Mouse (Mus musculus) megakaryocyte progenitor cell, adult 5-6 weeks (primary cell): ENCODE results near the gene Asap2. TPM values are rescaled to one million over a fixed set of nuclear protein-coding genes. Genes with fewer than 3 reads are reported as not detected.
"Not testable (repeated sequence)": the region's sequence is repeated elsewhere in the genome, so short reads cannot be mapped to it uniquely, and the experiment has no call there.

ENCODE experiments used
- ATAC-seq: replicated peaks from 2 replicates; pipeline ENCODE4 v1.8.0; 2016; ENCODE audit warnings: mild to moderate bottlenecking, moderate TSS enrichment, inconsistent platforms; ENCODE audit not compliant: poor library complexity
- total RNA-seq, 2 experiments: library from RNA; stranded (forward) in 1 of 2; stranded (reverse) in 1 of 2; fragments of 157-497, 149-512 nt in 1 of 2; fragments of 200-1000 nt in 1 of 2; gene quantifications; 2 replicates each; pipeline versions ENCODE4 v1.2.3 to v1.2.4; 2015 to 2017

The Asap2 gene
- total RNA-seq (2015) (4.0 and 4.3 TPM in 2 replicates), total RNA-seq (2017) (2.4 and 3.0 TPM in 2 replicates)

DNA sequence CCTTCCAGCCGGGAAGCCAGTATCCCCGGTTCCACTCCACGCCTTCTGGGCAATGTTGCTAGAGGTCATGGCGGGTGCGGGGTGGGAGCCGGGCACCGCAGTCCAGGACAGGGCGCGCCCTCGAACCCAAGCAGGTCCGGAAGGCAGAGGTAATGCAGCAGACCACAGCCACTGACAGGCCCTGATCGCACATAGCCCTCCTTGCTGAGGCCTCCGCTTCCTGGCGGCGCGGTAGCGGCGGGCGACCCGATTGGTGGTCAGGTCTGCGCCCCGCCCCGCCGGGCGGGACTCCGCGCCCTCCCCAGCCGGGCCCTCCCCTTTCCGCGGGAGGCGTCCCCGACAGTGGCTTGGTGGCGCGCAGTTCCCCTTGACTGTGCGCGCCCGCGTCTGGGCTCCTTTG lies at the start of gene Asap2:
Gene Asap2, plus strand, starts transcription at position 328 of the 400 bp plus-strand sequence.
- not testable (repeated sequence) for ATAC-seq

DNA sequence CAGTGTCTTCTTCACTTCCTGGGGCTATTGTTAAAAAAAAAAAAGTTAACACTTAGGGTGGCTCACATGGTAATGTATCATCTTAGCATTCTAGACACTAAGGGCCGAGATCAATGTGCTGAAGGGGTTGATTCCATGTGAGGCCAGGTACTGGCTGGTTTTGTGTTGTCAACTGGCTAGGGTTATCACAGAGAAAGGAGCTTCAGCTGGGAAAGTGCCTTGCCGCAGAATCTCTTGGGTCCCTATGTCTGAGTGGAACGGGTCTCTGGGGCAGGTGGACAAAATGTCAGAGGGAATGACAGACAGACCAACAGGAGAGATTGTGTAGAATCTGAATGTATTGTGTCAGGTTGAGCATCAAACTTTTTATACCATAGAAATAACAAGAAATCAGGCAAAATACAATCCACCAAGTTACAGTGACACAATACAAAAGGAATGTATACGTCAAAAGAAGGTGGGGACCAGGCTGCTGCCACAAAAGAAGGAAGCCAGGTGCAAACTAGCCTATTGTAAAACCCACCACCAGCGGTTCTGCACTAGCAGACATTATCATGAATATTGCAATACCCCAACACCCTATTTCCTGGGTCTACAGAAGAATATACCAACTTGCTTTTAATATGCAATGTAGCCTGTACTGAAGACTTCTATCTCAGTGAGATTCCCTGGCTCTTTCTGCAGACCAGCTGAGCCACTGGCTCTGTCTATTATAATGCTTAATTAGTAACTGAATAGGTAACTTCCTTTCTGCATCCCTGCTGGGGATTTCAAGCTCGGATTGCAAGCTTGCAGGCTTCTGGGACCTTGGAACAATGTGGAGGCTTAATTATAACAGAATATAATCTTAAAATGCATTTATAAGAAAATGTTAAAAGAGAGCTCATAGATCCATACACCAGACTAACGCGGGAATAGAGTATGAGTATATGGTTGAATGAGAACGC lies 42.9 kb upstream of the Asap2 start:
- not testable (repeated sequence) for ATAC-seq

DNA sequence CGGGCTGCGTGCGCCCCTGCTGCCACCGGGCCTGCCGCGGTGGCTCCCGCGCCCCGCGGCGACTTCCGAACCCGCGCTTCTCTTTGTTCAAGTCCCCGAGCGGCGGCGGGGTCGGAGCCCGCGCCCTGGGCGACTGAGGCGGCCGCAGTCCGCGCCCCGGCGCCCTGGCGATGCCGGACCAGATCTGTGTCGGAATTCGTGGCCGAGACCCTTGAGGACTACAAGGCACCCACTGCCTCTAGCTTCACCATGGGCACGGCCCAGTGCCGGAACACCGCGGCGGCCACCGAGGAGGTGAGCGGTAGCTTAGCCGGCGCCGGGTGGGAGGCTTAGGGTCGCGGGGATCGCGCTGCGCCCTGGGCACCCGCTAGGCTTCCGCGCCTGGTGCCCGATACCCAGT lies 320 bp downstream of the Asap2 start:
- ATAC-seq: not testable (repeated sequence)

DNA sequence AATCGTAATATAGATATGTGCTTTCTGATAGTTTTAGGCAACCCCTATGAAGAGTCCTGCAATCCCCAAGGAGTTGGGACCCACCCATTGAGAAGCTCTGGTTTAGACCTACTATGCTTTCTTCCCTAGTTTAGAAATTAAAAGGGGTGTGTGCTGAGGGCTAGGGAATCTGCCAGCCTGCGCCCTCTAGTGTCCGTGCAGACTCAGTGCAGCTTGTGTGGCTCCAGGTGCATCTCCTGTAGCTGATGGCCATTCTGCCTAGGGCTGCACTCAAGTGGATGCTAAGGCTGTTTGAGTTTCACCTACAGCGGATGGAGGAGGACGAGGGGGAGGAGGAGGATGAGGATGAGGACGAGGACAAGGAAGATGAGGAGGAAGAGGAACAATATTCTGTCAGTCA lies 40.6 kb downstream of the Asap2 start:
- ATAC-seq: not testable (repeated sequence)

DNA sequence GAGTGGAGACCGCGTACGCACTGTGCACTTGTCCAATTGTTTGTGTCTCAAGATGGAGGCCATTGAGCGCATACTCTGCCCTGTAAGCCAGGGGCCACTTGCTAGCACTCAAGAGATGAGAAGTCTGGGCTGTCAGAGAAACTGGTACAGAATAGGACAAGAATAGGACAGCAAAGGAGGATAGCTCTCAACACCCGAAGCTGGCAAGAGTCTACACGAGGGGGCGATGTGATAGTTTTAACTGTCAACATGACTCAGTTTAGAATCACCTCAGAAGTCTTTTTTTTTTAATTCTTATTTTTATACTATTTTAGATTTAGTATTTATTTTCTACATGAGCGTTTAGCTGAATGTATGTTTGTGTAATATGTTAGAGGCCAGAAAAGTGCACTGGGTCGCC lies 56.5 kb downstream of the Asap2 start:
- not testable (repeated sequence) for ATAC-seq

DNA sequence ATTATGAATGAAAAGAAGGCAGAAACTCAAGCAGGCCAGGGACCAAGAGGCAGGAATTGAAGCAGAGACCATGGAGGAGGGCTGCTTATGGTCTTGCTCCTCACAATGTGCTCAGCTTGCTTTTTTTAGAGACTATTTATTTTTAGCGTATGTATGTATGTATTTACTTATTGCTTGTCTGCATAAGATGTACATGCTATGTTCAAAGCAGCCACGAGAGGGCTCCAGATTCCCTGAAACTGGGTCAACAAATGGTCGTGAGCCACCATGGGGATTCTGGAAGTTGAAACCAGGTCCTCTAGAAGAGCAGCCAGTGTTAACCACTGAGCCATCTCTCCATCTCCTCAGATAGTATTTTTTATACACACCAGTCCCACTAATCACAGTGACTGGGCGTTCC lies 85.5 kb downstream of the Asap2 start:
- not testable (repeated sequence) for ATAC-seq

DNA sequence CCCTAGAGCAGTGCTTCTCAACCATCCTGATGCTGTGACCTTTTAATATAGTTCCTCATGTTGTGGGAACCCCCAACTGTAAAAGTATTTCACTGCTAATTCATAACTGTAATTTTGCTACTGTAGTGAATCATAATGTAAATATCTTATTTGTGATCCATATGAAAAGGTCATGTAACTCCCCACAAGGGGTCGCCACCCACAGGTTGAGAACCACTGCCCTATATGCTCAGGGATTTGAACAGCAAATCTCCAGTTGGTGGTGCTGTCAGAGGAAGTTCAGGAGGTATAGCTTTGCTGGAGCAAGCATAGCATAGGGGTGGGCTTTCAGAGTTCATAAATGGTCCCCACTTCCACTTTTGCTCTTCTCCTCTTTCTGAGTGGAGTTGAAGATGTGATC lies 99.9 kb downstream of the Asap2 start:
- not testable (repeated sequence) for ATAC-seq

DNA sequence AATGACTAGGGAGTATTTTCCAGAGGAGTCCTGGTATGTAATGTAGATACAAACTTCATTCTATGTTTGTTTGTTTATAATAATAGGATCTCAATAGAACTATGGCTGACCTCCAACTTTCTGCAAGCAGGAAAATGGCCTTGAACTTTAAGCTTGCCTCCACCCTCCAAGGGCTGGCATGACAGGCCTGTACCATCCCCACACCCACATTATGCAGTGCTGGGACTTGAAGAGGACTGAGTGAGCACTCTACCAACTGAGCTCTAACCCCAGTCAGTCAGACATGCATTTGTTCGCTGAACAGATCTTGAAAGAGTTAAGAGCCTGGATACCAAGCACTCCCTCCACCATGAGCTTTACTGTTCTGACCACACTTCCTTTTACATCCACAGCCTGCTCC lies 102.2 kb downstream of the Asap2 start:
- ATAC-seq: not testable (repeated sequence)

DNA sequence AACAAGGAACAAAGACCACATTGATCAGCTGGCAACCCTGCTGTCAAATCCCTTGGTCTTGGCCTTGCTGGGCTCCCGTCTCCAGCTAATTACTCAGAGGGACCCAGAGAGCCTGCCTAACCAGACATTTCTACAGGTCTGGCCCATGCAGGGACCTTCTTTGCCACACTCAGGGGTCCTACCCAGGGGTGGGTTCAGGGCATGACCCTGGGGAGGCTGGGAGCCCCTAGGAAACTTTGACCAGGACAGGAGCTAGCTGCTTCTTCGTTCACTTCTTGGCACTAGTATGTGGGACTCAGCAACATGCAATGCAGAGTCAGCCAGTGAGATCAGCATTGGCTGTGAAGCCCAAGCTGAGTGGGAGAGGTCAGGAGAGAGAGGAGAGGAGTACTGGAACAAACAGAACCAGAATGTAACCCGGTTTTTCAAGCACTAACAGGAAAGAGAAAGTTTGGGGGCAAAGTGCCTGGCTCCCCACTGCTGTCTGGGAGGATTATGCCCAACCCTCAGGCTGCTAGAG lies 107.6 kb downstream of the Asap2 start:
- ATAC-seq: not testable (repeated sequence)

DNA sequence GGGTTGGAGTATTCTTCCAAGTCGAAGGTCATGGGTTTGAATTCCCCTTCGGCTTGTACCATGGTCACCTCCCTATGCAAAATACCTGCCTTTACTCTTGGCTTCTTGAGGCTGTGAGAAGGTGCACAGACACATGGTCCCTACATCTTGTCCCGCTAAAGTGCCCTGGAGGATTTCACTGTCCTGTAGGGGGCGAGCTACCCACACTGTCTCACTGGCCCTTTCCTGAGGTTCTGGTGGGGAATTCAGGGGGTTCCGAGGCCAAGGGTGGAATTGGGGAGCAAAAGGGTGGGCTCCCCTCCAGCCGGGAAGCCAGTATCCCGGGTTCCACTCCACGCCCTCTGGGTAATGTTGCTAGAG lies 120.8 kb downstream of the Asap2 start:
- peak; percentile 49; the same call in 1 of the 2 replicates for ATAC-seq

DNA sequence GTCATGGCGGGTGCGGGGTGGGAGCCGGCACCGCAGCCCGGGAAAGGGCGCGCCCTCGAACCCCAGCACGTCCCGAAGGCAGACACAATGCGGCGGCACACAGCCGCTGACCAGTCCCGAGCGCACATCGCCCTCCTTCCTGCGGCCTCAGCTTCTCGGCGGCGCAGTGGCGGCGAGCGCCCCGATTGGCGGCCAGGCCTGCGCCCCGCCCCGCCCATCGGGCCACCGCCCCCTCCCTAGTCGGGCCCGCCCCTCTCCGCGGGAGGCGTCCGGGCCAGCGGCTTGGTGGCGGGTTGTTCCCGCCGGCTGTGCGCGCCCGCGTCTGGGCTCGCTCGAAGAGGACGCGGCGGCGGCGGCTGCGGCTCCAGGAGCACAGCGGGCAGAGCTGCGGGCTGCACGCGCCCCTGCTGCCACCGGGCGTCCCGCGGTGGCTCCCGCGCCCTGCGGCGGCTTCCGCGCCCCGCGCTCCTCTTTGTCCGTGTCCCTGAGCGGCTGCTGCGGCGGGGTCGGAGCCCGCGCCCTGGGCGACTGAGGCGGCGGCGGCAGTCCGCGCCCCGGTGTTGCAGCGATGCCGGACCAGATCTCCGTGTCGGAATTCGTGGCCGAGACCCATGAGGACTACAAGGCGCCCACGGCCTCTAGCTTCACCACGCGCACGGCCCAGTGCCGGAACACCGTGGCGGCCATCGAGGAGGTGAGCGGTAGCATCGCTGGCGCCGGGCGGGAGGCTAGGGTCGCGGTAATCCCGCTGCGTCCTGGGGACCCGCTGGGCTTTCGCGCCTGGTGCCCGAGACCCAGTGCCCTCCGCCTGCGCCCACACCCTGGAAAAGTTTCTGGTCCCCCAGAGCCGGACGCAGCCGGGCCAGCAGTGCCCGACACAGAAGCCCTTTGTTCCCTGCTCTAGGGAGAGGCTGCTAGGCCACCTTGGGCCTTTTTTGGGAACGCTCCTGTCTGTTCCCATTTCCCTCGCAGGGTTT lies 121.5 kb downstream of the Asap2 start:
- ATAC-seq: peak; percentile 97

DNA sequence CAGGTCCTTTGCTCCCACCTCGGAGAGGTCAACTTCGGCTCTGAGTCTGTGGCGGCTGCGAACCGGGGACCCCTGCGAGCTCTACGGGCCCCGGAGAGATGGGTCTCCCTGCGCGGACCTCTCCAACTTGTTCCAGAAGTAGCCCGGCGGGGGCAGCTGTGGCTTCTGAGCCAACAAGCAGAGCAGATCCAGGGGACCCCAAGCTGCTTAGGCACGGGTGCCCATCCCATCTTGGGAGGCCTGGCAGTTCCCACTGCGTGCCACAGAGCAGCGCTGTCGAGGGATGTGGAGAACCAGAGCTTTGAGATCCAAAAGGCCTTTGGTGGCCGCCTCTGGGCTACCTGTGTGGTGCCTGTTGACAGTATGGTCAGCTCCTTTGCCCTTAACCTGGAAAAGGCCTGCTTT lies 122.2 kb downstream of the Asap2 start:
- peak; percentile 78 for ATAC-seq

DNA sequence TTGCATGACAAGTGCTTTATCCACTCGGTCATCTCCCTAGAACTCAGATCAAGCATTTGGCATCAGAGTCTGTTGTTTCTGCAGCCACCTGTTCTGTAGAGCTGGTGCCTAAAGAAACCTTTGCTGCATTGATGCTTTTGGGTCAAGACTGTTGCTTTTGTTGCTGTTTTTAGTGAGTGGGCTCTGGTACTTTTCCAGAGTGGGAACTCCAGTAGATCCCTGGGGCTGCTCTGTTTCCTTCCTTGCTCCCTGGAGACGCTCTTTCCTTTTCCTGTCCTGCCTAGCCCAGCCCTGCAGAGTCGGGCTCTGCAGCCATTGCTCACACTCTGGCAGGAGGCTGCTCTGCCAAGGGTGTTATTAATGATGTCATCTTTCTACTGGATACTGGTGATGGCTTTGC lies 129.2 kb downstream of the Asap2 start:
- no peak for ATAC-seq

DNA sequence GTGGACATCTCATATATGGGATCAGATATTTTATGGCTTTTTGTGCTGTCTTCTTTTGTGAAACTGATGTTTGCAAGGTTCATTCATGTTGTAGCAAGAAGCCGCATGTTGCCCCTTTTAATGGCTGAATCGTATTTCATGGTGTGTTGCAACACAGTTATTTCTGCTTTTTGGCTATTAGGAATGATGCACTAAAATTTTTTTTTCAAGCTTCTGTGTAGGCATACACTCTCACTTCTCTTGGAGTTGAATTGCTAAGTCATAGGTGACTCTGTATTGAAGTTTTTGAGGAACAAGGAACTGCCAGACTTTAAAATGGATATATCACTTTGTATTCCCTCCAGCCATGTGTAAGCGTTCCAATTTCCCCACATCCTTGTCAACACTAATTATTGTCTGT lies 132.6 kb downstream of the Asap2 start:
- peak; percentile 91 for ATAC-seq

DNA sequence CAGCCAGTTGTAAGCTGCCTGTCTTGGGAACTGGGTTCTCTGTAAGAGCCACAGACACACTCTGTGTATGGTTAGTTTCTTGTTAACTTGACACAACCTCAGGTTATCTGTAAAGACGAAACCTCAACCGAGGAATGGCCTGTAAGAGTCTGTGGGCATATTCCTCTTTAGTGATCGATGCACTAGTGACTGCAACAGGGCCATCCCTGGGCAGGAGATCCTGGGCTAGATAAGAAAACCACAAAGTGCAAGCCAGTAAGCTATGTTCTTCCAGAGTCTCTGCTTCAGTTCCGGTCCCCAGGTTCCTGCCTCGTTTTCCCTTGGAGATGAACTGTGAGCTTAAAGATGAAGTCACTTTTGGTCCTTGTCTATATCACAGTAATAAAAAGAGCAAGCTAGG lies 133.4 kb downstream of the Asap2 start:
- ATAC-seq: peak; percentile 29

DNA sequence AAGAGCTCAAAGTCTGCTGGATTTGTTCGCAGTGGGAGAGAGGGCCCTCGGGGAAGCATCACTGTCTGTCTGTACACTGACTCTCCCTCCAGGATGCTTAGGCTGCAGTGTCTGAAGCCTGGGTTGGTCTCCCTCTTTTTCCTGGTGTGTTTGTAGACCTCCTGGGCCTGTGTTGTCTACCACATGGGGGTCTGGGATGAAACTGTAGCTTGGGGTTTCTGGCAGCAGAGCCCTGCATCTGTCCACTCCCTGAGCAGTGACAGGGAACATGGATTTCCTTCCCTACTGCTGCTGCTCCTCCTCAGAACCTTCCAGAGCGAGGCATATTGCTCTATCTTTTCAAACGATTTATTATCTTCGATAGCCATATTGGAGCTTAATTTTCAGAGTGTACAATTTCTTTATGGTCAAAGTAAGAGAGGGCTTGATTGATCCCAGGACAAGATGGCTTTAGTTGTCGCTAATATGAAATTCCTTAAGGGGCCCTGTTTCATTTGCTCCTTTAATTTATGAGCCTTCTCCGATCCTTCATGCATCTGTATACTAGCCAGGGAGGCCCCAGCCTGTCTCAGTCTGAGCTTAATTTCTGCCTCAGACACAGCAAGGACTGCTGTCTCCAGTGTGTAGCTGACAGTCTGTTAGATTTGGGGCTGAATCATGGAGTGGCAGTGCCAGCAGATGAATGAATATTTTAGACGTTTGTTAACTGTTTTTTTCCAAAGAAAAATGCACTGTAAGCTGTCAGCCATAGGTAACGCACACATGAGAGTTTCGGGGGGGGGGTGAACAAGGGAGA lies 135.6 kb downstream of the Asap2 start:
- no peak for ATAC-seq

DNA sequence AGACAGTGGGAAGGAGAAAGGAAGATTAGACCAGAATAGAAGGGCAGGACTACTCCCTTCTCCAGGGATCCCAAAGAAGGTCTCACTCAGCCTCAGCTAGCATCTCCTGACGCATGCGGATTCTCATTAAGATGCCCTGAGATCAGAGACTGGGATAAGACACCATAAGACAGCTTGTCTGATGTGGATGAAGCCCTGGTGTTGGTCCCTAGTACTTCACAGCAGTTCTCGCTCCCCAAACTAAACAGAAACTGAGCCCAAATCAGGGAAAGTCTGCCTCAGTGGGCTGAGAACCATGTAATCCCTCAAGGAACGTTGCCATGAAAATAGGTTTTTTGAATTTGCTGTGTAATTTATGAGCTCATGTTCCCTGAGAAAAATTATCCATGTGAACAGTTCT lies 136.3 kb downstream of the Asap2 start:
- ATAC-seq: no peak

DNA sequence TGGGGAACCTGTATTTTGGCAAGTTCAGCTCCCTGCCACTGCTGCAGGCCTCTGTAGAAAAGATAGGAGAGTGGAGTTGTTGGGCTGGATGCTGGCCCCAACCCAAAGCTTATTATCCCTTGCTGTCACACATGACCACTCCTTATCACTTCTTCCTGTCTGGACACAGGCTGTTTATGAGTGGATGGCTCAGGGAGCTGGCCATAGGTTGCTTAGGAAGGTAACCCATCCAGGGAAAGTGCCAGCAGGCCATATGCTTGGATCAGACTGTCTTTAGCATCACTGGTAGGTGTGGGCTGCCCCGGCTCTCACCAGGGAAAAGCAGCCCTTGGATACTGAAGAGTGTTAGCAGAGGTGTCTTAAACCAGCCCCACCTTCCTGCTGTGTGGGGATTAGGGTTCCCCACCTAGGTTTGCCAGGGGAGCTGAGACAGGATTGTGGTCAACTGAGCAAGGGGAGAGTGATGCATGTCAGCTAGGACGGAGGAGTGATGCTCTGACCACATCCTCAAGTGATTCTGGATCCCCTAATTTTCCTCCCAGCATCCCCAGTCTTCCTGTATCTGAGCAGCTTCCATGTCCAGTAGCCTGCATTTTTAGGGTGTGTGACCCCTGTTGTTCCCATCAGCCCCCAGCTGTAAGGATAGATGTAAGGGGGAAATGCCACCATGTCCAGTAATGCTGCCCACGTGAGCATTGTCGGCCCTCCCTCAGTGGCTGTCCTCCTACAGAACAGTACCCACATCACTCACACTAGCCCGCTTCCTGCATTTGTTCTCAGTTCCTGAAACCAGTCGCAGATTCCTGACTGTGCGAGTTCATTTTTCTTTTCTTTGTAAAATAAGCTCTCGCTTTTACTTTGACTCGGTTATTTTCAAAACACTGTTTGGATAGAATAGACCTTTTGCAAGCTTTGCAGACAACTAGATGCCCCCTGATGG lies 138.9 kb downstream of the Asap2 start:
- peak; percentile 64 for ATAC-seq

DNA sequence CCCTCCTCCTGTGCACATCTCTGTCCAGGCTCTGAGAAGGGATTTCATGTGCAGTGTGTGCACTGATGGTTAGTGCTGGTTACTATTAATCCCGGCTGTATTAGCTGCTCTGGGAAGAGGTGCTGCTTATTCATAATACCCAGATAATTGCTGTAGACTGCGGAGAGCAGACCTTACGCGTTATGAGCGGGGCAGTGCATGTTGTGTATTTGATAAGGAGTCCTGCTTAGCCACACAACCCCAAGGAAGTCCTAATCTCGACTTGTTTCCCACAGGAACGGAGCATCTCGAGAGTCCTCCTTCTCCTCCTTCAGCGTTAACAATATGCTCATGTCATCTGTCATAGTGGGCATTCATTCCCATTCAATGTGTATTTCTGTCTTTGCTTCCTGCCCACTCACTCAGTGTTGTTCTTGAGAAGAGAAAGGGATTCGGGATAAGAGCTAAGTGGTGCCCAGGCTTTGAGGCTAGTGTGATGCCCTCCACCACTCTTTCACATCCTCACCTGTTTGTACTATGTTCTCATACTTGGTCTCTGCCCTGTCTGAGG lies 140.1 kb downstream of the Asap2 start:
- ATAC-seq: peak; percentile 44
